8 mouse cellular contexts compared by ENCODE assay signal in genomic region chr6:4600658-4601296, GRCm38 (mm10). TPM values are rescaled to one million over a fixed set of nuclear protein-coding genes. Genes with fewer than 3 reads are reported as not detected.
DNase-seq lines count a peak whose midpoint lies in the region; ATAC-seq and TF ChIP-seq lines count a peak whose summit lies in the region.

Gene Casd1 (plus strand): TSS chr6:4600839.

- peak within 1 kb of the TSS; percentile 42 for H3K27ac ChIP-seq in ES-E14 (ENCODE audit: insufficient read depth, low read depth, low read length, poor library complexity, severe bottlenecking)
- peak within 1 kb of the TSS; percentile 90 for H3K27ac ChIP-seq in forebrain, embryonic 16.5 days (ENCODE audit: low read length)

- ATAC-seq in forebrain, embryonic 16.5 days, result peak; percentile 90

- peaks cover 0 to 6% of the 10 kb centered on the region in 2 experiments; a peak in 2 of 4 replicates for H3K4me1 ChIP-seq in ES-E14 (ENCODE audit: control insufficient read depth in 2 of 2, insufficient read depth in 2 of 2, low read length in 2 of 2, poor library complexity in 1 of 2)
- peaks cover 19% of the 10 kb centered on the region for H3K4me1 ChIP-seq in forebrain, embryonic 16.5 days (replicated peaks; ENCODE audit: control insufficient read depth, insufficient read depth, low read length)

- H3K27me3 ChIP-seq in forebrain, embryonic 16.5 days (replicated peaks; ENCODE audit: control insufficient read depth, insufficient read depth, low read length), result no peaks in the 10 kb centered on the region

- under 1% methylated on average over 58 of the region's 64 CpGs for WGBS in forebrain, embryonic 16.5 days

- intact Hi-C loops in heart, postnatal 25 days (cut with DNase I), result no loop called here

- in situ Hi-C loops in ES-E14 (cut with MboI; ENCODE audit: low sequenced_read_pairs in 2 of 2, unreplicated experiment in 2 of 2), result no loop called here

- H3K4me3 ChIP-seq in ES-E14 (ENCODE audit: insufficient read depth in 1 of 2, low read depth in 1 of 2, low read length in 2 of 2, poor library complexity in 1 of 2, severe bottlenecking in 1 of 2), result peak within 1 kb of the TSS; percentile 75 to 85
- peak within 1 kb of the TSS; percentile 68 for H3K4me3 ChIP-seq in forebrain, embryonic 16.5 days (replicated peaks; ENCODE audit: low read length)

- peak within 1 kb of the TSS; percentile 82 for H3K9ac ChIP-seq in ES-E14 (ENCODE audit: insufficient read depth, low read depth, low read length, poor library complexity, severe bottlenecking)
- peak within 1 kb of the TSS; percentile 98 for H3K9ac ChIP-seq in forebrain, embryonic 16.5 days (replicated peaks; ENCODE audit: low read depth, low read length)

- no peaks in the 10 kb centered on the region for H3K36me3 ChIP-seq in ES-E14 (ENCODE audit: control insufficient read depth, insufficient read depth, low read length, poor library complexity, severe bottlenecking)
- no peaks in the 10 kb centered on the region for H3K36me3 ChIP-seq in forebrain, embryonic 16.5 days (ENCODE audit: control insufficient read depth, insufficient read depth)

- no peaks in the 10 kb centered on the region for H3K9me3 ChIP-seq in ES-E14 (ENCODE audit: control insufficient read depth, insufficient read depth, low read depth, low read length)
- no peaks in the 10 kb centered on the region for H3K9me3 ChIP-seq in forebrain, embryonic 16.5 days (ENCODE audit: control insufficient read depth, low read length)

- peak within 1 kb of the TSS; percentile 96 for H3K4me2 ChIP-seq in forebrain, embryonic 16.5 days (ENCODE audit: low read length)

- peak; percentile 26 for DNase-seq in ES-E14 (ENCODE audit: low read depth, low spot score)
- peak; percentile 72 for DNase-seq in cerebellum, adult 11-12 months
- peak; percentile 41 for DNase-seq in heart, postnatal 25 days (ENCODE audit: low spot score)
- peak; percentile 18 to 52 for DNase-seq in layer of hippocampus, adult 8-10 months (ENCODE audit: low spot score in 2 of 2)
- peak; percentile 70 for DNase-seq in lung, postnatal 10 days
- DNase-seq in ovary, postnatal 14 days (ENCODE audit: low spot score), result peak; percentile 53
- peak; percentile 75 to 78 for DNase-seq in thymus, postnatal 36 days

TF ChIP-seq in ES-E14, 5 proteins besides CTCF, POLR2A, EP300 and RAD21:
- TF ChIP-seq HCFC1 (IDR thresholded peaks at IDR 0.05; ENCODE audit: borderline replicate concordance, insufficient read depth, low read length) (no peak; the same call in 1 of the 2 replicates), ZC3H11A (IDR thresholded peaks at IDR 0.05; ENCODE audit: borderline replicate concordance, low read depth, low read length) (no peak), CHD2 (IDR thresholded peaks at IDR 0.05; ENCODE audit: low read depth, low read length) (no peak), ZNF384 (IDR thresholded peaks at IDR 0.05; ENCODE audit: low read depth, low read length) (no peak), MAFK (IDR thresholded peaks at IDR 0.05; ENCODE audit: insufficient read depth, low read depth, low read length) (no peak)

RNA-seq across cellular contexts. Expression of gene Casd1, which starts in this region (rescaled TPM):
- 12.5 and 15.6 TPM in 2 replicates for total RNA-seq in ES-E14 (2012; rRNA removed)
- 36.8 and 41.7 TPM in 2 replicates for polyA plus RNA-seq in forebrain, embryonic 16.5 days (2015; fragmentation: Nextera tagmentation; extraction: Ambion mirVana)
- 10 to 100 TPM; 21.7 to 26.0 TPM for total RNA-seq in heart, postnatal 25 days (2021)
- total RNA-seq in layer of hippocampus, adult 8-10 months (2022), result 10 to 100 TPM; 45.9 to 51.0 (median 48.0) TPM

Comparison
In these comparisons a context has a peak if more than half of its experiments do, and no peak if none do; other contexts are left out.
1. Peak in every context shown above with its lines: DNase-seq, ATAC-seq, H3K4me3 ChIP-seq and H3K27ac ChIP-seq.
2. DNase-seq: peak in every context shown above with its lines; median percentile 76 in thymus, postnatal 36 days; 72 in cerebellum, adult 11-12 months; 70 in lung, postnatal 10 days; 53 in ovary, postnatal 14 days; 41 in heart, postnatal 25 days; 35 in layer of hippocampus, adult 8-10 months; 26 in ES-E14.